Mouse (Mus musculus) lung, embryonic 15.5 days (tissue): ENCODE measurements at regions not wholly inside any gene's neighbourhood (a gene's known extent, or its start where the extent isn't known, plus 50 kb on each side); places are given as distances from the start of the nearest gene placed in this dataset.

Experiments used
- ATAC-seq: fragments of 200-750 bp; cut with Nextera tagmentation; 2 replicates; pipeline ENCODE4 v1.8.0; 2017; ENCODE audit warnings: moderate number of reproducible peaks, borderline replicate concordance; ENCODE audit not compliant: low FRiP score, low TSS enrichment; ENCODE audit errors: extremely low read depth
- H3K27ac ChIP-seq: fragments of 300-500 bp; sonication (generic); 2 replicates; pipeline ENCODE4 v1.5.1; 2015; ENCODE audit warnings: moderate library complexity, mild to moderate bottlenecking, inconsistent platforms
- H3K27me3 ChIP-seq: fragments of 300-500 bp; sonication (generic); 2 replicates; pipeline ENCODE4 v1.6.1; 2015; ENCODE audit warnings: inconsistent platforms
- H3K36me3 ChIP-seq: fragments of 300-500 bp; sonication (generic); 2 replicates; pipeline ENCODE4 v1.6.1; 2015; ENCODE audit warnings: inconsistent platforms
- H3K4me1 ChIP-seq: fragments of 300-500 bp; sonication (generic); 2 replicates; pipeline ENCODE4 v1.6.1; 2015; ENCODE audit warnings: inconsistent platforms
- H3K4me2 ChIP-seq: fragments of 300-500 bp; sonication (generic); 2 replicates; pipeline ENCODE4 v1.6.1; 2015; ENCODE audit warnings: inconsistent platforms, mild to moderate bottlenecking, moderate library complexity
- H3K4me3 ChIP-seq: fragments of 300-500 bp; sonication (generic); 2 replicates; pipeline ENCODE4 v1.5.1; 2015; ENCODE audit warnings: mild to moderate bottlenecking, inconsistent platforms
- H3K9ac ChIP-seq: fragments of 300-500 bp; sonication (generic); 2 replicates; pipeline ENCODE4 v1.6.1; 2015; ENCODE audit warnings: inconsistent platforms
- H3K9me3 ChIP-seq: fragments of 300-500 bp; sonication (generic); 2 replicates; pipeline ENCODE4 v1.6.1; 2016; ENCODE audit warnings: inconsistent platforms
- WGBS: fragments of 180-500 bp; shearing (Covaris S2); methylation state at CpG from one replicate; pipeline ENCODE4 v1.1.7; 2015; 5-methylcytosine and 5-hydroxymethylcytosine counted together

GRCm38 (mm10) chr1:19754346-19754745 is 545.6 kb downstream of the Tfap2b start:
- 82% methylated on average over 2 of the region's 2 CpGs for WGBS
- Histone ChIP-seq H3K36me3 (no peaks in the 10 kb centered on the region), H3K4me1 (no peaks in the 10 kb centered on the region), H3K9me3 (no peaks in the 10 kb centered on the region), H3K27me3 (no peaks in the 10 kb centered on the region), H3K27ac (no peak overlapping the region), H3K9ac (no peak overlapping the region), H3K4me3 (no peak overlapping the region), H3K4me2 (no peak overlapping the region)
- no peak for ATAC-seq

- Histone ChIP-seq H3K36me3 (no peaks in the 10 kb centered on the region), H3K27me3 (no peaks in the 10 kb centered on the region), H3K27ac (no peak overlapping the region), H3K9me3 (no peaks in the 10 kb centered on the region), H3K4me2 (no peak overlapping the region), H3K4me1 (no peaks in the 10 kb centered on the region), H3K9ac (no peak overlapping the region), H3K4me3 (no peak overlapping the region)
- no peak for ATAC-seq
- WGBS = 77% methylated on average over 3 of the region's 3 CpGs
Observed at GRCm38 (mm10) chr1:19757921-19758436, 549.3 kb downstream of the Tfap2b start.

GRCm38 (mm10) chr1:19766879-19767278 is 558.2 kb downstream of the Tfap2b start:
- Histone ChIP-seq H3K9me3 (no peaks in the 10 kb centered on the region), H3K36me3 (no peaks in the 10 kb centered on the region), H3K27ac (no peak overlapping the region), H3K9ac (no peak overlapping the region), H3K4me3 (no peak overlapping the region), H3K27me3 (no peaks in the 10 kb centered on the region), H3K4me2 (no peak overlapping the region), H3K4me1 (no peaks in the 10 kb centered on the region)
- ATAC-seq = no peak

GRCm38 (mm10) chr1:19772266-19772665 is 563.6 kb downstream of the Tfap2b start:
- ATAC-seq = no peak
- no peak overlapping the region for H3K9ac ChIP-seq
- H3K4me2 ChIP-seq = no peak overlapping the region
- no peak overlapping the region for H3K4me3 ChIP-seq
- H3K4me1 ChIP-seq = no peaks in the 10 kb centered on the region
- no peaks in the 10 kb centered on the region for H3K9me3 ChIP-seq
- no peaks in the 10 kb centered on the region for H3K27me3 ChIP-seq
- H3K27ac ChIP-seq = no peak overlapping the region
- H3K36me3 ChIP-seq = no peaks in the 10 kb centered on the region

GRCm38 (mm10) chr1:19774502-19774901 is 565.8 kb downstream of the Tfap2b start:
- H3K9ac ChIP-seq = no peak overlapping the region
- no peak for ATAC-seq
- H3K27ac ChIP-seq = no peak overlapping the region
- H3K9me3 ChIP-seq = no peaks in the 10 kb centered on the region
- WGBS = 67% methylated on average over 1 of the region's 1 CpGs
- no peak overlapping the region for H3K4me2 ChIP-seq
- H3K36me3 ChIP-seq = no peaks in the 10 kb centered on the region
- no peak overlapping the region for H3K4me3 ChIP-seq
- H3K27me3 ChIP-seq = no peaks in the 10 kb centered on the region
- H3K4me1 ChIP-seq = no peaks in the 10 kb centered on the region

- 60% methylated on average over 1 of the region's 1 CpGs for WGBS
- Histone ChIP-seq H3K9me3 (no peaks in the 10 kb centered on the region), H3K9ac (no peak overlapping the region), H3K27me3 (no peaks in the 10 kb centered on the region), H3K36me3 (no peaks in the 10 kb centered on the region), H3K27ac (no peak overlapping the region), H3K4me2 (no peak overlapping the region), H3K4me3 (no peak overlapping the region), H3K4me1 (no peaks in the 10 kb centered on the region)
- ATAC-seq = no peak
Observed at GRCm38 (mm10) chr1:19777542-19777941, 568.8 kb downstream of the Tfap2b start.

GRCm38 (mm10) chr1:19786971-19787370 is 578.3 kb downstream of the Tfap2b start:
- Histone ChIP-seq H3K9ac (no peak overlapping the region), H3K27ac (no peak overlapping the region), H3K4me1 (no peaks in the 10 kb centered on the region), H3K4me3 (no peak overlapping the region), H3K9me3 (no peaks in the 10 kb centered on the region), H3K4me2 (no peak overlapping the region), H3K27me3 (no peaks in the 10 kb centered on the region), H3K36me3 (no peaks in the 10 kb centered on the region)
- WGBS = 57% methylated on average over 2 of the region's 2 CpGs
- no peak for ATAC-seq

GRCm38 (mm10) chr1:19794124-19794523 is 585.4 kb downstream of the Tfap2b start:
- no peak for ATAC-seq
- H3K27ac ChIP-seq = no peak overlapping the region
- no peak overlapping the region for H3K4me3 ChIP-seq
- H3K9ac ChIP-seq = no peak overlapping the region
- H3K4me2 ChIP-seq = no peak overlapping the region
- no peaks in the 10 kb centered on the region for H3K4me1 ChIP-seq
- H3K36me3 ChIP-seq = no peaks in the 10 kb centered on the region
- H3K9me3 ChIP-seq = no peaks in the 10 kb centered on the region
- no peaks in the 10 kb centered on the region for H3K27me3 ChIP-seq
- WGBS = 46% methylated on average over 2 of the region's 2 CpGs

- H3K4me1 ChIP-seq = no peaks in the 10 kb centered on the region
- ATAC-seq = no peak
- H3K4me2 ChIP-seq = no peak overlapping the region
- 85% methylated on average over 3 of the region's 3 CpGs for WGBS
- no peak overlapping the region for H3K27ac ChIP-seq
- no peaks in the 10 kb centered on the region for H3K36me3 ChIP-seq
- H3K27me3 ChIP-seq = no peaks in the 10 kb centered on the region
- H3K9me3 ChIP-seq = no peaks in the 10 kb centered on the region
- H3K9ac ChIP-seq = no peak overlapping the region
- H3K4me3 ChIP-seq = no peak overlapping the region
Observed at GRCm38 (mm10) chr1:19825887-19826286, 617.2 kb downstream of the Tfap2b start.

GRCm38 (mm10) chr1:19826455-19827366 is 618.0 kb downstream of the Tfap2b start:
- ATAC-seq = no peak
- Histone ChIP-seq H3K4me3 (no peak overlapping the region), H3K27me3 (no peaks in the 10 kb centered on the region), H3K9ac (no peak overlapping the region), H3K9me3 (no peaks in the 10 kb centered on the region), H3K4me1 (no peaks in the 10 kb centered on the region), H3K4me2 (no peak overlapping the region), H3K36me3 (no peaks in the 10 kb centered on the region), H3K27ac (no peak overlapping the region)
- 79% methylated on average over 12 of the region's 12 CpGs for WGBS

GRCm38 (mm10) chr1:19849918-19850317 is 641.2 kb downstream of the Tfap2b start:
- H3K4me3 ChIP-seq = no peak overlapping the region
- H3K27ac ChIP-seq = no peak overlapping the region
- H3K9me3 ChIP-seq = no peaks in the 10 kb centered on the region
- H3K9ac ChIP-seq = no peak overlapping the region
- no peak overlapping the region for H3K4me2 ChIP-seq
- H3K4me1 ChIP-seq = no peaks in the 10 kb centered on the region
- peak; percentile 49; the same call in 1 of the 2 replicates for ATAC-seq
- no peaks in the 10 kb centered on the region for H3K36me3 ChIP-seq
- no peaks in the 10 kb centered on the region for H3K27me3 ChIP-seq
- WGBS = 49% methylated on average over 3 of the region's 3 CpGs

GRCm38 (mm10) chr1:19857250-19857649 is 648.5 kb downstream of the Tfap2b start:
- no peak overlapping the region for H3K9ac ChIP-seq
- H3K4me3 ChIP-seq = no peak overlapping the region
- H3K9me3 ChIP-seq = no peaks in the 10 kb centered on the region
- no peak overlapping the region for H3K27ac ChIP-seq
- H3K27me3 ChIP-seq = no peaks in the 10 kb centered on the region
- H3K36me3 ChIP-seq = no peaks in the 10 kb centered on the region
- ATAC-seq = no peak
- H3K4me1 ChIP-seq = no peaks in the 10 kb centered on the region
- H3K4me2 ChIP-seq = no peak overlapping the region
